Mouse (Mus musculus) c-Kit-negative CD71-positive TER-119-positive erythroid progenitor cells, embryonic 14.5 days (primary cell): ENCODE results near the gene Gm28557.
A peak's percentile ranks its signal among the peaks of the same experiment; 100 is the strongest.
"Not testable (repeated sequence)": the region's sequence is repeated elsewhere in the genome, so short reads cannot be mapped to it uniquely, and the experiment has no call there.

Source experiments
- DNase-seq: peaks from one replicate; pipeline ENCODE4 v3.0.0-alpha.2; 2013; ENCODE audit warnings: low read depth, low spot score

Gene Gm28557

DNA sequence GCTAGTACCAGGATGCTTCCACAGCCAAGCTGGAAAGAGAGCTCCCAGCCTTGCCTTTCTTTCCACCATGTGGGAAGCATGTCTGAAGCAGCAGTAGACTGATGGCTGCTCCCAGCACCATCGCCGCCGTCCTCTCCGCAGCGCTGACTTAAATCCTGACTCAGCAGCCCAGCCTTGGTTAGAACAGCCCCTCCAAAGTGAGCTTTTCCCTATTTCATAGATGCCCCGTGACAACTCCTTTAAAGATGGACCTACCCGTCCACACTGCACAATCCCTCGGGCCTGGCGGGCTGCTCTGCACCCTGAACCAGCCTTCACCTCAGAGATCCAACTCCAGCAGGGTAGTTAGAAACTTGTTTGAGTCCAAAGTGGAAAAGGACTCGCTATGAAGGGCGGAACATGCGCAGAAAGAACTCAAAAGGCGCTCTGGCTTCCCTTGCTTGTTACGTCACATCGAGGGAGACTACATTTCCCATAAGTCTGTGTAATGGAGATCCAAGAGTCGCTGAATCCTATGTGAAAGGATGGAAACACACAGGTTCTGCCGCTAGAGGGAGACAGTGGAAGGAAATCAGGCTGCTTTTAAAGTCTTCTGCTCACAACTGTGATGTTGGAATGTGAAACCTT is at the start of gene Gm28557:
Gene Gm28557 (minus strand): TSS at position 411 of the 627 bp plus-strand sequence.
- peak; percentile 96 for DNase-seq

DNA sequence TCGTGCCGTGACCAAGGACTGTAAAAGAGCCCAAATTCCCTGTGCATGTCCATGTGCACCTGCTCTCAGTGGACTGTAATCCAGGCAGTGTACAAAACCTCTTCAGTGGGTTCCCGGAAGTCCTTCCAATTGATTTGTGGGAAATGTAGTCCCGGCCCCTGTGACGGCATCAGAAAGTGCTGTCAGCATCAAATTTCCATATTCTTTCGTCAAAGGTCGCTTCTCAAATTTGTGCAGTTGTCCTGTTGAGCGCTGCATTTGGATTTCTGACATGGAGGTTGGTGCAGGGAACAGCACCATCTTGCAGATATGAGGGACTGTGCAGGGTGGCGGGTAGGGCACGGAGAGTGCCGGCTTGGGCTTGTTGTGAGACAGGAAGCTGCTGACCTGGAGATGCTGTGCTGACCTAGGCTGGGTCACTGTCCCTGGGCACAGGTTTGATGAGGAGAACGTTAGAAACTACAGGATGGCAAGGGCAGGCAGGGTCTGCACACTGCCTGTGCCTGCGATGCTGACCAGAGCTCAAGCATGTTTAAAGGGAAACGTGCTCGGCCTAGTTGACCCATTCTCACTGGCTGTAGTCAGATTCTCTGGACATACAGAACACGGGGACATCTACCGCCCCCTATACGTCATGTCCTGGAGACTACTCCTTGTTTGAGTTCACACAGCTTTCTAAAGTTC is 19.8 kb upstream of the Gm28557 start:
- no peak for DNase-seq

DNA sequence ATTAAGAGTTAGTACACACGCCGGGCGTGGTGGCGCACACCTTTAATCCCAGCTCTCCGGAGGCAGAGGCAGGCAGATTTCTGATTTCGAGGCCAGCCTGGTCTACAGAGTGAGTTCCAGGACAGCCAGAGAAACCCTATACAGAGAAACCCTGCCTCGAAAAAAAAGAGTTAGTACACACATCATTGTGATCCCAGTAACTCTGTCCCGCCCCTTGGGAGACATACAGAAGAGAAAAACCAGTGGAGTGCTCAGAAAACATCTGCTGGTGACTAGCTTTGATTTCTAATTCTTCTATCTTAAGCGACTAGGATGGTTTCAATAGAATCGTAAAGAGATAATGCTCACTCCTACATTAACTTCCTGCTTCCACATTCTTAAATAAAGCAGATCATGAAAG is 19.1 kb upstream of the Gm28557 start:
- DNase-seq: not testable (repeated sequence)

DNA sequence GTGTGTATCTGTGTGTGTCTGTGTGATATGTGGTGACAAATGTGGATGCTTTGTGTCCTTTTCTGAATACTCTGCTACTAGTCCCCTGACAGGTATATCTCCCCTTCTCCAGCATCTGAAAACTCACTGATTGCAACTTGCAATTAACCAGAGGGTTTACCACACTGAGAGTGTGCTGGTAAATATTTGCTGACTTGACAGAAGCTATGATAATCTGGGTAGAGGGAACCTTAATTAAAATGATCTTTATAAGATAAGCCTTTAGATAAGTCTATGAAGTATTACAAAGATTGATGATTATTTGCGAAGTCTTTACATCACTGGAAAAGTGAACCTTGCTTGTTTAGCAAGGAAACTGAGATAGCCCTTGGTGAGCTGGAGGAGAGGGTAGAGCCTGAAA is 16.1 kb upstream of the Gm28557 start:
- DNase-seq: no peak

DNA sequence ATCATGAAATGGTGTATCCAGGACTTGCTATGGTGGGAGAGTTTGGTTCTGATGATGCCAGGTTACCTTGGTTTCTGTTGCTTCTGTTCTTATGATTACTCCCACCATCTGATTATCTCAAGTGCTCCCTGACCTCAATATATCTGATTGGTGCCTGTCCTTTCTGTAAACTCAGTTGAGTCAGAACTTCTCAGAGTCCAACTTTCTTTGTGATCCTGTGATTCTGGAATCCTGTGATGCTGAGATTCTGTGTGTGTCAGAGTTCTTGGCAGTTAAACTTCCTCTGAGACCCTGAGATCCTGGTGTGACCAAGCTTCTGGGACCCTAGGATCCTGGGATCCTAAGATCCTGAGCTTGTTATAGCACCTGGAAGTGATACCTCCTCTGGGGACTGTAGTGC is 13.0 kb upstream of the Gm28557 start, which contains the start of gene Zfp759:
Gene Zfp759 (plus strand): TSS at position 301 of the 400 bp plus-strand sequence.
- DNase-seq: not testable (repeated sequence)

DNA sequence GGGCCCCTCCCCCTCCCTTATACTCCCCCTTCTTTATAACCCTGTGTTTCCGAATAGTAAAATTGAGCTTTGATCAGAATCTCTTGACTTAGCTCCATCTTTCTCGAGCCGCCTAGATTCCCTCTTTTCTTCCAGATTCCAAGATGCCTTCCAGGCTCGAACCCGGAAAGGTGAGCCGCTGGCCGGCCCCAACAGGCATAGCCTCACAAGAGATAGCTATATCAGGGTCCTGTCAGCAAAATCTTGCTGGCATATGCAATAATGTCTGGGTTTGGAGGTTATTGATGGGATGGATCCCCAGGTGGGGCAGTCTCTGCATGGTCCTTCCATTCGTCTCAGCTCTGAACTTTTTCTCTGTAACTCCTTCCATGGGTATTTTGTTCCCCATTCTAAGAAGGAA is 7.8 kb upstream of the Gm28557 start, which contains the start of gene Rslcan18:
Gene Rslcan18 (minus strand): TSS at position 101 of the 400 bp plus-strand sequence.
- DNase-seq: not testable (repeated sequence)

DNA sequence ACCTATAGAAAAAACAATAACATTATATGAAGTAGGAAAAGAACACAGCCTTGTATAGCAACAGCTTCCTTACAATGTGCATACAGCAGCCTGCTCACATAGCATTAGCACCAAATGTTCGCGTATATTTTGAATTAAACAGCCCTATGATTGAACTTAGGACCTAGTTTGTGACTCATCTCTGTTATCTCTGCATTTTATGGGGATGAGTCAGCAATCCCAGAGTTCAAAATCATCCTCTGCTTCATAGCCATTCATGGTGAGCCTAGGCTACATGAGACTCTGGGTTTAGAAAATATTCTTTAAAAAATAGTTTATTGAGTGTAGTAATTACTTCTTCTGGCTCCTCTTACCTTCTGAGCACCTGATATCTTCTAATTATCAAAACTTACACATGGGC is 4.9 kb upstream of the Gm28557 start:
- no peak for DNase-seq

DNA sequence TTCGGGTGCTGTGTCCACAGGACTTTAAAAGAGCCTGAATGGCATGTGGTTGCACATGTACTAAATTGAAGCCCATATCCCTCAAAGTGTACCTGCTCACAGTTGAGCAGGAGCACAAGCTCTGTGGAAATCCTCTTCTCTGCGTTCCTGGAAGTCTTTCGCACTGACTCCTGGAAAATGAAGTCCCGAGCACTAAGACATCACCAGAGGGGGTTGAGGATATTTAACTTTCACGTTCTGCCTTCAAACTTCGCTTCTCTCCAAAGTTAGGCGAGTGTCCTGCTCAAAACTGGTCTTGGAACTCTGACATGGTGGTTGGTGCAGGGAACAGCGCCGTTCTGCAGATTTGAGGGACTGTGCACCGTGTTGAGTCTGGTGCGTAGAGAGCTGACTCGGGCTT is 3.7 kb upstream of the Gm28557 start:
- DNase-seq: no peak

DNA sequence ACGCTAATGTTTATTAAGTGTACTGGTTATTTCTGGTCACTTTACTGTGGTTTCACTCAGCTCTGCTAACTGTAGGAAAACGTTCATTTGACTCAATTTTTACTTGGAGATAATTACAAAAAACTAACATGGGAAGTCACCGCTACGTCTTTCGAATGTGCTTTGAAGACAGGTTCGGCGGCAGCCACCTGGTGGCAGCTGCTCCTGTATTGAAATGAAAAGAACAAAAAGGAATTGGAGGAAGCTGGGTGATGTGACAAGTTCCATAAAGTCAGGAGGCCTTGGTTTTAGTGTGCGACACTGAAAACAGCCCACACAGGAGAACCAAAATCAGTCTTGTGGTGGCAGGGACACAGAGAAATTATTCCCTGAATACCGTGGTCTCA is 410 bp upstream of the Gm28557 start:
- no peak for DNase-seq

DNA sequence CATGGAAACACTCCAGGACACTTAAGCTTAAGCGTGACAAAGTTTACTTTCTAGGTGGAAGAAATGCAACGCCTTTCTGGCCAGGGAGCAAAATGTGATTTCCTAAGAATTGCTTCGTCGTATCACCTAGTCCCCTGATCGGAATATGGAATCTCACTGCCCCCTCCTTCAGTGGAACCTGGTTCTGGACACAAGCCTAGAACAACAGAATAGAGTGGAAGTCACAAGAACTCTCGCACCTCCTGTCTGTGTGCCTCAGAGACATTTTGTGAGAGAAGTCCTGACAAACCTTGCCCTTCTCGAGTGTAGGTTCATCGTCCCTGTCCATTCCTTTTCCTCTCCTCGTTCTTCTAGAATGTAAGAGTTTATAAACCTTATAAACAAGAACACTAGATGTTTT is 723 bp downstream of the Gm28557 start:
- no peak for DNase-seq

DNA sequence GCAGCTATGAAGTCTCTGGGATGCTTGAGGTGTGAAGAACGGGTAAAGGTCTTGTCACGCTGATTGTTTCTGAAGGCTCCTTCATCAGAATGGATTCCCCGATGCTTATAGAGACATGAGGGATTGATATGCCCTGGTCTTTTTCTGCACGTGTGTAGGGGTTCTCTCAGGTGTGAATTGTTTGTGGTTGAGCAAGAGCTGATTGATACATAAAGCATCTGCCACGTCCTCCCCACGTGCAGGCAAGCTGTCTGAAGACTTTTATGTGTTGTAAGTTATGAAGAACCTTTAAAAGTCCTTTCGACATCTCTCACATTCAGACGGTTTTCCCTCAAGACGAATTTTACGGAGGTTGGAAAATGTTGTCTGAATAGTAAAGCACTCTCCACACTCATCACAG is 10.5 kb downstream of the Gm28557 start, which contains the start of gene Zfp708:
Gene Zfp708 (minus strand): TSS at position 101 of the 400 bp plus-strand sequence.
- DNase-seq: no peak

DNA sequence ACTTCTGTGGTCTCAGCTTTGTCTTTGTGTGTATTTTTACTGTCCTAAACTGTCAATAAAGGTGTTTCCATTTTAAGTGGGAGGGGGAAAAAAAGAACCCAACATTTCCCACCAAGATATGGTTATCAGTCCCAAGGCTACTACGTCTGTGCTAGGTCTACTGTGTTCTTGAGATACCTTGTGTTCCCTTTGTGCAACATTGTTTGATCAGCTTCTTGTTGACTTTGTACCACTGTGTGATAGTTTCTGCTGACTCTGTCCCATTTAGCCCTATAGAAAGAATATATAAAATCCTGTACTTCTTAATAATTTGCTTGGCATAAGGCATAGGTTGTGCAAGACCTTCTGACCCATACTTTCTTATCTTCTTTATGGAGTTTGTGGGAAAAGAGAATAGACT is 18.2 kb downstream of the Gm28557 start:
- DNase-seq: no peak

DNA sequence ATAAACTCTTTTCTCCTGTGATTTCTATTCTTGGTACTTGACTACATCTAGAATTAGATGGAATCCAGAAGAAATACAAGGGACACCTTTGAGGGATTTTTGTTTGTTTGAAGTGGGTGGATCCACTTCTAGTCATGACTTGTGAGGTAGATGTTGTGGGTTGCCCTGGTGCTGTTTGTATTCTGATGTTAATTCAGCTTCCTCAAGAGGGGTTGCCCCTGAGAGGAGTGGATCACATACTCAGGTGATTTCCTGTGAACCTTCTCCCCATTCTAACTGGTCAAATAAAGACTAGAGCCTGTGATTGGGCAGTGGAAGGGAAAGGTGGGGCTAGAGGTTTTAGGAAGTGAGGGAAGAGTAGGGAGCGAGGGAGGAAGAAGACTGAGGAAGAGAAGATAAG is 26.5 kb downstream of the Gm28557 start:
- DNase-seq: no peak

DNA sequence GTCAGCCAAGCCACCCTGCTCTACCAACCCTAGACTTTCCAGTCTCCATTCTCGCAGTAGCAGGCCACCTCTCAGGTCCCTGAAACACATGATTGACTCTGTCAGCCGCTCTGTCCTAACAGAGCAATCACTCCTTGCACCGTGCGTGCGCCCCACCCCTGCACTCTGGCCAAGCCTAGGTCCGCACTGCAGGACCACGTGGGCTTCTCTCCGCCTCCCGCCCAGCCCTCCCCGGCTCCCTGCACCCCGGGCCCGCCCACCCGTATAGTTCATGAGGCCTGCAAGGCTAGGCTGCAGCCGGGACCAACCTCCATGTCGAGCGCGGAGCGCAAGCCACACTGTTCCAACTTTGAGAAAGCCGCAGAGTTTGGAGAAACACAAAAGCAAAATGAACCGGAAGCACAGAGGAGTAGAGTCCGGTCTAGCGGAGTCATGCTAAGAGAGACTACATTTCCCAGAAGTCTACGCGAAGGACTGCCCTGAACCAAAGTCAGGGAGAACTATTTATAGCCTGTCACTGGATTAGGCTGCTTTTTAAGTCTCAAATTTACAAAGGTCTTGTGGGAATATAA is 27.2 kb downstream of the Gm28557 start:
- DNase-seq: peak; percentile 31

DNA sequence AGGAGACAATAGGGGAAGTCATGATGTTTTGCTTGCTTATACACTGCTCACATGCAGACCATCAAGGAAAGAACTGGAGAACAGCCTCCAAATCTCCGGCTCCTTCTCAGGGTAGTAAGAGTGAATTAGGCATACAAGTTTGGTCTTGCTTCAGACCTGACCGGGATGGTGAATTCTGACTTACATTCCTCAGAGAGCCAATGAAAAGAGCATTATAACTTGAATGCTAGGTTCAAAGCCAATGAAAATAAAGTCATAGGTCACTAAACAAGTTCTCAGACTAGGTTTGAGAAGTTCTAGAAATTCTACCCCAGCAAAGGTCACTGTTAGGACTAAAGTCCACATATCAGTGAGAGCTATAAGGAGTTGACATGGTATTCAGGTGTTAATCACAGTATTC is 31.2 kb downstream of the Gm28557 start:
- no peak for DNase-seq

DNA sequence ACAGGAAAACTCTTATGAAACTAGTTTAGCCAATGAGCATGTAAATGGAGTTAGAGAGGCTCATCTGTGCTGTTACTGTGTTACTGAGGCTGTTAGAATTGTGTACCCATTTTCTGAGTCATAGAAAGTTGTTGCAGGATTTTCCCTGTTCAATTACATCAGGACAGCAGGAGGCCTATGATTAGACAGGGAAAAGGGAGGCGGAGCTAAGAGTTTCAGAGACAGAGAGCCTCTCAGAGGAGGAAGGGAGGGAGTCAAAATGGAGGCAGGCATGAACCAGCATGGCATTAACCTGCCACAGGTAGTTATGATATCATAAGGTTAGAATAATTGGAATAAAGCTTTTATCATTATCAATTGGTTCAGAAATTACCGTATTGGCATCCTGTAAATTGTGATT is 35.6 kb downstream of the Gm28557 start:
- DNase-seq: no peak

DNA sequence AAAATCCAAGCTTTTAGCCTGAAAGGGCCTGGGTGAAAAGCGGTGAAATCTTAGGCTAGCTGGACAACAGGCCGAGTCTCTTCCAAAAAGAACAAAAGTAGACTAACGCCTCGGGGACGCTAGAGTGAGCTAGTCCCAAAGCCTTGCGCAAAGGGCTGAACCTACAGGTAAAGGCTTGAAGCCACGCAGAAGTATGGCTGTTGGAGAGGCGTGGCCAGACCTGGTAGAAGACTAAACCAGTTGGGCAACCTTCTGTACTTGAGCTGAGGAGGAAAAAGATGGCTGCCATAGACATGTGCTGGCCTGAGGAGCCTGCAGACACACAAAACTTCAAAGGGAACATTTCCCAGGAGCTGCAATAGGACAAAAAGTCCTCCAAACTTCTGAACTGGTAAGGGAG is 43.0 kb downstream of the Gm28557 start:
- DNase-seq: no peak

DNA sequence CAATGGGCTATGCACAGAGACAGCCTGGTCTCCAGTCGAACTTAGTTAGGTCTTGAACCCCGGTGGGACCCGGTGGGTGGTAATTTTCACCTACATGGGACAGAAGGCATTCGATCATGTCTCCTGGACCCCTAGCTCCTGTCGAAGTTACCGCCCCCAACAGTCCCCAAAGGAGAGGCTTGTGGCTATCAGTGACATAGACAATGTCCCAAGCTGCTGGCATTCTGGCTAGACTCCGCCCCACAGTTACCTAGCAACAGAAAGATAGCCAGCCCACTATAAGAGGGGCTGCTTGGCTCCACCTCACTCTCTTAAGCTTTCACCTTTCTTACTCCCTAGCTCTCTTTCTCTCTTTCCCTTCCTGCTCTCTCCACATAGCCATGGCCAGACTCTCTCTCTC is 46.0 kb downstream of the Gm28557 start:
- DNase-seq: no peak

DNA sequence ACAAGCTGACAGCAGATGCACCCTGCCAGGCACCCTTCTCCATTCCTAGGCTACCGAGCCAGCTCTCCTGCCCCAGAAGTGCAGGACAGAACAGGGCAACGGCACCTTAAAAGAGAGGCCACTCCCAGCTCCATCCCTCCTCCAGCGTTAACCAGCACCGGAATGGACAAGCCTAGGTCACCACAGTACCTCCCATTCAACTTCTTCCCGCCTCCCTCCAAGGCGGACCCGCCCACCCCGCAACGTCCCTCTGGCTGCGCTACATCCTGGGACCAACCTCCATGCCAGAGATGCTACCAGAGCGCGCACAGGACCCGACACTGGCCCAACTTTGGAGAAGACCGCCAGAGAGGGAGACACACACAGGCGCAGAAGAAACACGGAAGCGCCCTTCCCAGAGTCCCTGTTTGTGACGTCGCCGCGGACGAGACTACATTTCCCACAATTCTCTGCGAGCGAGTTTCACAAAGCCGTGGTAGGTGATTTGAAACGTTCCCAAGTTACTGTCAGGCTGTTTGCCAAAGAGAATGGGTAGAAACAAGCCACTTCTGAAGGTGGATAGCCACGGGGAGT is 47.5 kb downstream of the Gm28557 start, which contains the start of gene Zfp712:
Gene Zfp712 (minus strand): TSS at position 385 of the 573 bp plus-strand sequence.
- peak; percentile 77 for DNase-seq

DNA sequence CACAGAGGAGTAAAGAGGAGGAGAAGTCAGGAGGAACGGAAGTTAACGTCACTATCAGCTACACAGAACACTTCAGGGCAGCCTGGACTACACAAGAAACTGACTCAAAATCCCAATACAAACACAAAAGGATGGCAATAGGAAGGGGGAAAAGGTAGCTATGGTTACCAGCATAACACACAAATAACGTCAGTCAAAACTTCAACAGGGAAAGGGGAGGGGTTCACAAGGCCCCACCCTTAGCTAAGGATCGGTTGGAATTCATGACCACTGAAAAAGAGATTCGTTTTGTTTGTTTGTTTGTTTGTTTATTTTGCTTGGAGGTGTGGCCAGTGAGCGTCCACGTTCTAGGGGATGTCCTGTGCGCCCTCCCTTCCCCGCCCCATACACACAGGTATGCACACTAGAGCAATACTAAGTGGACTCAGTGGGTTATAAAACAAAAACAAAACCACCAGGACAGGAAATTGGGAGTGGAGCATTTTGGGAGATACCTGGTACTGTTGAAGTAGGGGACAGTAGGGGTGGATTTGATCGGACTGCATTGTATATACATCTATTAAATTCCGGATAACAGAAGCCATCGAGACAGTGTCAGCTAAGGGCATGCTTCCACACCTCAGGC is 48.1 kb downstream of the Gm28557 start:
- peak; percentile 17 for DNase-seq
